Mouse (Mus musculus) inflammation-experienced regulatory T-cells, adult 16 weeks (primary cell): Measurements from ENCODE around the gene Tmem38b. TPM values are rescaled to one million over a fixed set of nuclear protein-coding genes. Genes with fewer than 3 reads are reported as not detected.

Source experiments
- polyA plus RNA-seq: library from polyadenylated mRNA; unstranded; fragments of 100-300 nt; shearing (Covaris generic); gene quantifications from one replicate; pipeline ENCODE4 v1.2.1, GENCODE M21; 2017

The Tmem38b gene
- 21.2 TPM for polyA plus RNA-seq

GRCm38 (mm10) chr4:53825821-53826605 lies at the start of gene Tmem38b:
TSS of gene Tmem38b (plus strand) at chr4:53826045.

Other genes starting within 250 kb of the Tmem38b start
- gene Fsd1l, start 194.6 kb upstream of the Tmem38b start, polyA plus RNA-seq, result 9.9 TPM
- 7.6 TPM for gene Fktn, start 112.0 kb upstream of the Tmem38b start, polyA plus RNA-seq
- not detected for gene Tal2, start 46.3 kb upstream of the Tmem38b start, polyA plus RNA-seq